ENCODE assay signal across 8 mouse cellular contexts in genomic region chr9:118478458-118478838, GRCm38 (mm10). TPM values are rescaled to one million over a fixed set of nuclear protein-coding genes. Genes with fewer than 3 reads are reported as not detected.
DNase-seq lines count a peak whose midpoint lies in the region; ATAC-seq and TF ChIP-seq lines count a peak whose summit lies in the region.

No protein-coding gene starts in this region.

- no peak overlapping the region for H3K27ac ChIP-seq in limb, embryonic 11.5 days (replicated peaks; ENCODE audit: low read depth, low read length)

- no peak for TF ChIP-seq POLR2A in lung, adult 2 months (IDR thresholded peaks at IDR 0.05; ENCODE audit: borderline replicate concordance, extremely low read depth, low read depth, low read length)

- H3K4me1 ChIP-seq in lung, adult 2 months (ENCODE audit: control insufficient read depth, insufficient read depth, low read length) = peaks cover 4% of the 10 kb centered on the region; the same call in 1 of the 2 replicates
- H3K4me1 ChIP-seq in limb, embryonic 11.5 days (ENCODE audit: control insufficient read depth, insufficient read depth, low read length) = peaks cover 16% of the 10 kb centered on the region; the same call in 1 of the 2 replicates

- H3K36me3 ChIP-seq in limb, embryonic 11.5 days (ENCODE audit: control insufficient read depth, insufficient read depth, low read length) = no peaks in the 10 kb centered on the region

- H3K9ac ChIP-seq in limb, embryonic 11.5 days (ENCODE audit: low read length) = no peak overlapping the region

- intact Hi-C loops in left cerebral cortex, postnatal 10 days (cut with DNase I) = no loop called here

- no peaks in the 10 kb centered on the region for H3K9me3 ChIP-seq in limb, embryonic 11.5 days (ENCODE audit: control insufficient read depth, low read length)

- peak overlapping the region; percentile 7 for H3K4me3 ChIP-seq in lung, adult 2 months (replicated peaks; ENCODE audit: extremely low read depth, low read depth, low read length)
- H3K4me3 ChIP-seq in limb, embryonic 11.5 days (ENCODE audit: low read depth, low read length) = peak overlapping the region; percentile 30

- WGBS in lung, adult 2 months = 1% methylated on average over 24 of the region's 29 CpGs
- WGBS in limb, embryonic 11.5 days = 0% methylated on average over 23 of the region's 29 CpGs

- no peak for DNase-seq in lung, adult 2 months
- DNase-seq in lung, postnatal 25 days (ENCODE audit: low spot score) = no peak
- peak; percentile 61 for DNase-seq in cerebellum, adult 11-12 months
- DNase-seq in limb, embryonic 11.5 days (ENCODE audit: low spot score) = peak; percentile 68
- DNase-seq in naive thymus-derived CD4-positive, alpha-beta T cell, adult 2 months (ENCODE audit: low read depth) = peak; percentile 57
- no peak for DNase-seq in left cerebral cortex, postnatal 10 days (ENCODE audit: extremely low spot score in 1 of 2, low spot score in 2 of 2)
- DNase-seq in MN1 (ENCODE audit: low spot score) = no peak

- no peak for TF ChIP-seq CTCF in lung, adult 2 months (IDR thresholded peaks at IDR 0.05; ENCODE audit: insufficient read depth, low read length)

- H3K27me3 ChIP-seq in limb, embryonic 11.5 days (ENCODE audit: control insufficient read depth, insufficient read depth, low read length) = peaks cover 71% of the 10 kb centered on the region

- peak; percentile 36 for ATAC-seq in granulocyte monocyte progenitor cell, adult 5-6 weeks (replicated peaks; ENCODE audit: poor library complexity, severe bottlenecking)
- no peak for ATAC-seq in limb, embryonic 11.5 days (ENCODE audit: insufficient number of reproducible peaks, low FRiP score, low TSS enrichment, low read depth)

- peak overlapping the region; percentile 42 for H3K4me2 ChIP-seq in limb, embryonic 11.5 days (ENCODE audit: low read depth, severe bottlenecking)

RNA-seq across cellular contexts. Expression of gene Eomes, which starts 0.4 kb away (rescaled TPM):
- polyA plus RNA-seq in lung, adult 2 months (2012; rRNA removed) = 0.96 and 1.3 TPM in 2 replicates
- total RNA-seq in granulocyte monocyte progenitor cell, adult 5-6 weeks (2014; fragmentation: Nextera tagmentation) = not detected in 2 replicates
- total RNA-seq in granulocyte monocyte progenitor cell, adult 5-6 weeks (2017) = not detected in 2 replicates
- polyA plus RNA-seq in limb, embryonic 11.5 days (2014; fragmentation: Nextera tagmentation; extraction: Ambion mirVana) = 0.67 and 1.1 TPM in 2 replicates
- total RNA-seq in left cerebral cortex, postnatal 10 days (2021) = under 1 TPM; 0.24 to 0.28 TPM

RNA-seq across cellular contexts. Expression of gene Golga4, which starts 27.6 kb away (rescaled TPM):
- 9.0 and 17.4 TPM in 2 replicates for polyA plus RNA-seq in lung, adult 2 months (2012; rRNA removed)
- 50.2 and 61.6 TPM in 2 replicates for total RNA-seq in granulocyte monocyte progenitor cell, adult 5-6 weeks (2014; fragmentation: Nextera tagmentation)
- total RNA-seq in granulocyte monocyte progenitor cell, adult 5-6 weeks (2017) = 69.4 and 82.7 TPM in 2 replicates
- polyA plus RNA-seq in limb, embryonic 11.5 days (2014; fragmentation: Nextera tagmentation; extraction: Ambion mirVana) = 49.5 and 60.1 TPM in 2 replicates
- 10 to 100 TPM; 73.5 to 74.4 TPM for total RNA-seq in left cerebral cortex, postnatal 10 days (2021)

Comparison
In these comparisons a context has a peak if more than half of its experiments do, and no peak if none do; other contexts are left out.
1. DNase-seq: peak in cerebellum, adult 11-12 months (single experiment), limb, embryonic 11.5 days (single experiment) and naive thymus-derived CD4-positive, alpha-beta T cell, adult 2 months (single experiment); none in lung, adult 2 months (single experiment), lung, postnatal 25 days (single experiment), left cerebral cortex, postnatal 10 days (0 of 2) and MN1 (single experiment).